Mouse (Mus musculus) bone marrow macrophage, adult 2 months (primary cell): Measurements from ENCODE around the gene Mical3.

Experiments
- CTCF ChIP-seq: IDR thresholded peaks from 2 replicates; pipeline ENCODE4 v1.5.1; 2012; ENCODE audit warnings: low read depth, mild to moderate bottlenecking, low read length, moderate library complexity
- POLR2A ChIP-seq: IDR thresholded peaks from 2 replicates; pipeline ENCODE4 v1.6.1; 2012; ENCODE audit warnings: mild to moderate bottlenecking, low read depth, low read length, borderline replicate concordance

DNA sequence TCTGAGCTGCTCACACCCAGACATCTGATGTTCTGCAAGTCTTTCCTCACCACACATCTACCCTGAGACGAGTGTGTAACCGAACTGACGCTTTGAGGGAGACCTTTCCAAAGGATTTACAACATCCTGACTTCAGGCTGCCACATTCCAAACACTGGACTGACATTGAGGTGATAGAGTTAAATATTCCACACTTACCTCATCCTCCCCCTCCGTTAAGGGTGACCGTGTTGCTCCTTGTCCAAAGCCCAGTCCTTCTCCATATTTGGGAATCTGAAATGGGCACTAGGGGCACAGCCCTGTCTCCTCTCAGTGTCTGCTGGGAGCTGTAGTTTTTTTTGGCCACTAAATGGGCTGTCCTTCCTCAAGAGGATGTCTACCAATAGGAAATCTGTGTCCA lies 42.7 kb upstream of the Mical3 start:
- TF ChIP-seq POLR2A (no peak), CTCF (no peak)
